26 mouse cellular contexts compared by ENCODE assay signal in the genomic region with DNA sequence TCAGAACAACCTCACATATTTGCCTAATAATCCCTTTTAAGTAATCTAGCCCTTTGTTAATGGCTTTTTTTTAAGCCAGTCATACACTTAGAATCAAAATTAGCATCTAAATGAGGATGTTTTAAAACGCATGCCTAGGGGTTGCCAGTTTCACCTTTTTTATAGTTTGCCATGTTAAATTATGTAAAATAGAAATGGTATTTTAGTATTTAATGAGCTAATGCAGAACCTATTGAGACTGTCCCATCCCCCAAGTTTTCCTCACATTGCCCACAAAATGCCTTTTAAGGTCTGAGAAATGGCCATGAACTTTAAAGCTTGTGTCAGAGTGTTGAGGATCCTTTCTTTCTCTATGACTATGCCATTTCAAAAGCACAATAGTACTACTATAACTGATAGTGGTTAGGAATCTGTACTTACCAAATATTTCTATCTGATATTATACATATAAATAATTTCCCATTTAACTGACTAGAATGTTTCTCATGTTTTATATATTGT.
A peak's percentile ranks its signal among the peaks of the same experiment; 100 is the strongest.
DNase-seq lines count a peak whose midpoint lies in the region; ATAC-seq lines count a peak whose summit lies in the region.
"Had no signal": no experiment of that assay in that cellular context is flagged by ENCODE, and none has a peak within 500 bp of the region (broad histone marks: within the 10 kb centered on the region; RNA-seq: fewer than 3 reads in every experiment).

No protein-coding gene starts in this region.

- H3K27ac ChIP-seq in forebrain, embryonic 13.5 days: no peak overlapping the region
- no peak overlapping the region for H3K27ac ChIP-seq in forebrain, embryonic 15.5 days (replicated peaks)
- no peak overlapping the region for H3K27ac ChIP-seq in midbrain, embryonic 11.5 days (ENCODE audit: low read depth, low read length)
- H3K27ac ChIP-seq in midbrain, embryonic 15.5 days: no peak overlapping the region
- H3K27ac ChIP-seq in midbrain, embryonic 14.5 days (replicated peaks; ENCODE audit: low read depth, low read length): no peak overlapping the region
- H3K27ac ChIP-seq in midbrain, embryonic 10.5 days (replicated peaks): no peak overlapping the region
- H3K27ac ChIP-seq: embryonic facial prominence, embryonic 10.5 days; embryonic facial prominence, embryonic 13.5 days; gastrocnemius, adult 2 months; hindbrain, embryonic 14.5 days; hindbrain, postnatal 0 days had no signal

- peak; percentile 6; the same call in 1 of the 2 replicates for ATAC-seq in forebrain, embryonic 13.5 days
- ATAC-seq in forebrain, embryonic 15.5 days (replicated peaks): no peak
- ATAC-seq in midbrain, embryonic 11.5 days (ENCODE audit: low FRiP score): peak; percentile 42; the same call in 1 of the 2 replicates
- ATAC-seq in midbrain, embryonic 15.5 days (replicated peaks): no peak
- 0 out of 2 replicates have a peak, but pooled peaks have one; percentile 48 for ATAC-seq in midbrain, embryonic 14.5 days (ENCODE audit: low FRiP score, low TSS enrichment)
- ATAC-seq: CD4-positive, CD25-positive, alpha-beta regulatory T cell, adult 4 months; hindbrain, postnatal 0 days; inflammation-experienced regulatory T-cells, adult 6 months; intestine, embryonic 16.5 days had no signal

- no peak for DNase-seq in midbrain, embryonic 11.5 days (ENCODE audit: low spot score, missing footprints)
- DNase-seq in midbrain, embryonic 14.5 days: peak; percentile 21
- no peak for DNase-seq in midbrain, embryonic 10.5 days (ENCODE audit: low spot score)
- DNase-seq in thymus, postnatal 4 days: no peak
- DNase-seq: adrenal gland, adult 2 months; adrenal gland, postnatal 14 days; cerebellum, adult 11-12 months; cerebellum, adult 8-10 months; cerebellum, postnatal 10 days; cerebellum, postnatal 36 days; embryo, embryonic 11 days; gastrocnemius, adult 2 months; gastrocnemius, postnatal 14 days; heart, adult 11 months had no signal

- H3K27me3 ChIP-seq in forebrain, embryonic 13.5 days: no peaks in the 10 kb centered on the region
- H3K27me3 ChIP-seq in forebrain, embryonic 15.5 days: no peaks in the 10 kb centered on the region
- H3K27me3 ChIP-seq in midbrain, embryonic 11.5 days (ENCODE audit: control insufficient read depth, insufficient read depth, low read length): no peaks in the 10 kb centered on the region
- H3K27me3 ChIP-seq in midbrain, embryonic 15.5 days (replicated peaks): no peaks in the 10 kb centered on the region
- H3K27me3 ChIP-seq in midbrain, embryonic 14.5 days (ENCODE audit: control insufficient read depth, insufficient read depth, low read length): no peaks in the 10 kb centered on the region
- no peaks in the 10 kb centered on the region for H3K27me3 ChIP-seq in midbrain, embryonic 10.5 days (ENCODE audit: low read depth, poor library complexity, severe bottlenecking)
- H3K27me3 ChIP-seq: embryonic facial prominence, embryonic 13.5 days had no signal

- no peak overlapping the region for H3K4me3 ChIP-seq in forebrain, embryonic 13.5 days
- no peak overlapping the region for H3K4me3 ChIP-seq in forebrain, embryonic 15.5 days
- H3K4me3 ChIP-seq in midbrain, embryonic 11.5 days (ENCODE audit: low read depth, low read length): no peak overlapping the region
- H3K4me3 ChIP-seq in midbrain, embryonic 15.5 days: no peak overlapping the region
- no peak overlapping the region for H3K4me3 ChIP-seq in midbrain, embryonic 14.5 days (replicated peaks; ENCODE audit: low read depth, low read length)
- H3K4me3 ChIP-seq in midbrain, embryonic 10.5 days: no peak overlapping the region
- H3K4me3 ChIP-seq: embryonic facial prominence, embryonic 10.5 days; embryonic facial prominence, embryonic 13.5 days; erythroblast, embryonic 14.5 days; gastrocnemius, adult 2 months had no signal

- H3K9me3 ChIP-seq in forebrain, embryonic 13.5 days (replicated peaks): no peaks in the 10 kb centered on the region
- H3K9me3 ChIP-seq in forebrain, embryonic 15.5 days: no peaks in the 10 kb centered on the region
- no peaks in the 10 kb centered on the region for H3K9me3 ChIP-seq in midbrain, embryonic 11.5 days (ENCODE audit: control insufficient read depth, low read length)
- H3K9me3 ChIP-seq in midbrain, embryonic 15.5 days: no peaks in the 10 kb centered on the region
- H3K9me3 ChIP-seq in midbrain, embryonic 14.5 days (ENCODE audit: control insufficient read depth, low read length): no peaks in the 10 kb centered on the region
- H3K9me3 ChIP-seq in midbrain, embryonic 10.5 days (replicated peaks): 0 out of 2 replicates have a peak, but pooled peaks cover 3% of the 10 kb centered on the region
- H3K9me3 ChIP-seq: embryonic facial prominence, embryonic 10.5 days; embryonic facial prominence, embryonic 13.5 days had no signal

- no peak overlapping the region for H3K9ac ChIP-seq in forebrain, embryonic 13.5 days
- no peak overlapping the region for H3K9ac ChIP-seq in forebrain, embryonic 15.5 days (replicated peaks)
- H3K9ac ChIP-seq in midbrain, embryonic 11.5 days (ENCODE audit: low read length): no peak overlapping the region
- no peak overlapping the region for H3K9ac ChIP-seq in midbrain, embryonic 15.5 days
- H3K9ac ChIP-seq in midbrain, embryonic 14.5 days (replicated peaks; ENCODE audit: low read length): no peak overlapping the region
- H3K9ac ChIP-seq: embryonic facial prominence, embryonic 13.5 days; hindbrain, embryonic 14.5 days had no signal

- H3K36me3 ChIP-seq in forebrain, embryonic 13.5 days (ENCODE audit: poor library complexity, severe bottlenecking): no peaks in the 10 kb centered on the region
- no peaks in the 10 kb centered on the region for H3K36me3 ChIP-seq in forebrain, embryonic 15.5 days
- no peaks in the 10 kb centered on the region for H3K36me3 ChIP-seq in midbrain, embryonic 11.5 days (ENCODE audit: control insufficient read depth, insufficient read depth, low read length)
- no peaks in the 10 kb centered on the region for H3K36me3 ChIP-seq in midbrain, embryonic 15.5 days (replicated peaks)
- no peaks in the 10 kb centered on the region for H3K36me3 ChIP-seq in midbrain, embryonic 14.5 days (ENCODE audit: control insufficient read depth, insufficient read depth, low read length)
- H3K36me3 ChIP-seq in midbrain, embryonic 10.5 days: no peaks in the 10 kb centered on the region
- H3K36me3 ChIP-seq: embryonic facial prominence, embryonic 10.5 days; embryonic facial prominence, embryonic 13.5 days had no signal

- 10% methylated on average over 1 of the region's 1 CpGs for WGBS in forebrain, embryonic 13.5 days
- 12% methylated on average over 1 of the region's 1 CpGs for WGBS in forebrain, embryonic 15.5 days
- WGBS in midbrain, embryonic 11.5 days: 30% methylated on average over 1 of the region's 1 CpGs
- WGBS in midbrain, embryonic 15.5 days: 9% methylated on average over 1 of the region's 1 CpGs
- WGBS in midbrain, embryonic 14.5 days: 8% methylated on average over 1 of the region's 1 CpGs
- WGBS in midbrain, embryonic 10.5 days: 45% methylated on average over 1 of the region's 1 CpGs

- H3K4me1 ChIP-seq in forebrain, embryonic 13.5 days: no peaks in the 10 kb centered on the region
- no peaks in the 10 kb centered on the region for H3K4me1 ChIP-seq in forebrain, embryonic 15.5 days
- H3K4me1 ChIP-seq in midbrain, embryonic 11.5 days (ENCODE audit: control insufficient read depth, insufficient read depth, low read length): no peaks in the 10 kb centered on the region
- H3K4me1 ChIP-seq in midbrain, embryonic 15.5 days: no peaks in the 10 kb centered on the region
- H3K4me1 ChIP-seq in midbrain, embryonic 14.5 days (ENCODE audit: control insufficient read depth, insufficient read depth, low read length): no peaks in the 10 kb centered on the region
- H3K4me1 ChIP-seq in midbrain, embryonic 10.5 days: peaks cover 3% of the 10 kb centered on the region; the same call in 1 of the 2 replicates
- H3K4me1 ChIP-seq: embryonic facial prominence, embryonic 10.5 days; embryonic facial prominence, embryonic 13.5 days had no signal

- H3K4me2 ChIP-seq in forebrain, embryonic 13.5 days: no peak overlapping the region
- H3K4me2 ChIP-seq in forebrain, embryonic 15.5 days (replicated peaks): no peak overlapping the region
- no peak overlapping the region for H3K4me2 ChIP-seq in midbrain, embryonic 11.5 days
- no peak overlapping the region for H3K4me2 ChIP-seq in midbrain, embryonic 15.5 days
- H3K4me2 ChIP-seq in midbrain, embryonic 14.5 days (ENCODE audit: low read length): no peak overlapping the region
- H3K4me2 ChIP-seq: embryonic facial prominence, embryonic 13.5 days; heart, embryonic 11.5 days; hindbrain, embryonic 14.5 days had no signal

Comparison
In these comparisons a context has a peak if more than half of its experiments do, and no peak if none do; other contexts are left out.
1. ATAC-seq: peak in forebrain, embryonic 13.5 days (single experiment), midbrain, embryonic 11.5 days (single experiment) and midbrain, embryonic 14.5 days (single experiment); none in forebrain, embryonic 15.5 days (single experiment) and midbrain, embryonic 15.5 days (single experiment).